Mouse (Mus musculus): Measurements from ENCODE around the gene Prr15. TPM values are rescaled to one million over a fixed set of nuclear protein-coding genes. Genes with fewer than 3 reads are reported as not detected.

Gene Prr15
- polyA plus RNA-seq, 1 experiment from 2014 or later = 1.1 TPM

- no peaks in the 10 kb centered on the region for H3K27me3 ChIP-seq (replicated peaks; ENCODE audit: control insufficient read depth, insufficient read depth, low read length)
- H3K4me3 ChIP-seq (ENCODE audit: low read length) = no peak overlapping the region
- H3K36me3 ChIP-seq (ENCODE audit: control insufficient read depth, insufficient read depth, low read length) = no peaks in the 10 kb centered on the region; the same call in 1 of the 2 replicates
- WGBS = 79% methylated on average over 10 of the region's 10 CpGs
- no peaks in the 10 kb centered on the region for H3K9me3 ChIP-seq (ENCODE audit: control insufficient read depth, low read length)
- no peaks in the 10 kb centered on the region for H3K4me1 ChIP-seq (ENCODE audit: control insufficient read depth, insufficient read depth, low read depth, low read length)
- H3K4me2 ChIP-seq (ENCODE audit: low read length) = no peak overlapping the region
- no peak overlapping the region for H3K27ac ChIP-seq (ENCODE audit: low read depth, low read length)
- H3K9ac ChIP-seq (ENCODE audit: low read depth, low read length) = no peak overlapping the region
- ATAC-seq = no peak
Observed at GRCm38 (mm10) chr6:54289774-54290500, 35.7 kb upstream of the Prr15 start.

- Histone ChIP-seq H3K9ac (ENCODE audit: low read depth, low read length) (no peak overlapping the region), H3K4me1 (ENCODE audit: control insufficient read depth, insufficient read depth, low read depth, low read length) (no peaks in the 10 kb centered on the region), H3K9me3 (ENCODE audit: control insufficient read depth, low read length) (no peaks in the 10 kb centered on the region), H3K36me3 (ENCODE audit: control insufficient read depth, insufficient read depth, low read length) (no peaks in the 10 kb centered on the region; the same call in 1 of the 2 replicates), H3K4me2 (ENCODE audit: low read length) (no peak overlapping the region), H3K27me3 (replicated peaks; ENCODE audit: control insufficient read depth, insufficient read depth, low read length) (no peaks in the 10 kb centered on the region), H3K27ac (ENCODE audit: low read depth, low read length) (no peak overlapping the region), H3K4me3 (ENCODE audit: low read length) (no peak overlapping the region)
- WGBS = 78% methylated on average over 2 of the region's 2 CpGs
- ATAC-seq = no peak
Observed at GRCm38 (mm10) chr6:54297231-54297630, 28.4 kb upstream of the Prr15 start.

- no peak for ATAC-seq
- Histone ChIP-seq H3K36me3 (ENCODE audit: control insufficient read depth, insufficient read depth, low read length) (no peaks in the 10 kb centered on the region), H3K9me3 (ENCODE audit: control insufficient read depth, low read length) (no peaks in the 10 kb centered on the region), H3K4me2 (ENCODE audit: low read length) (no peak overlapping the region), H3K4me1 (ENCODE audit: control insufficient read depth, insufficient read depth, low read depth, low read length) (no peaks in the 10 kb centered on the region), H3K4me3 (ENCODE audit: low read length) (no peak overlapping the region), H3K27ac (ENCODE audit: low read depth, low read length) (no peak overlapping the region), H3K9ac (ENCODE audit: low read depth, low read length) (no peak overlapping the region), H3K27me3 (replicated peaks; ENCODE audit: control insufficient read depth, insufficient read depth, low read length) (no peaks in the 10 kb centered on the region)
- 77% methylated on average over 2 of the region's 2 CpGs for WGBS
Observed at GRCm38 (mm10) chr6:54299417-54299816, 26.2 kb upstream of the Prr15 start.

GRCm38 (mm10) chr6:54305777-54306176, 19.9 kb upstream of the Prr15 start:
- no peak for ATAC-seq
- no peaks in the 10 kb centered on the region for H3K4me1 ChIP-seq (ENCODE audit: control insufficient read depth, insufficient read depth, low read depth, low read length)
- no peak overlapping the region for H3K9ac ChIP-seq (ENCODE audit: low read depth, low read length)

GRCm38 (mm10) chr6:54313071-54313470, 12.6 kb upstream of the Prr15 start:
- Histone ChIP-seq H3K4me1 (ENCODE audit: control insufficient read depth, insufficient read depth, low read depth, low read length) (no peaks in the 10 kb centered on the region), H3K4me3 (ENCODE audit: low read length) (no peak overlapping the region), H3K9me3 (ENCODE audit: control insufficient read depth, low read length) (no peaks in the 10 kb centered on the region), H3K27ac (ENCODE audit: low read depth, low read length) (no peak overlapping the region), H3K27me3 (replicated peaks; ENCODE audit: control insufficient read depth, insufficient read depth, low read length) (no peaks in the 10 kb centered on the region), H3K9ac (ENCODE audit: low read depth, low read length) (no peak overlapping the region), H3K36me3 (ENCODE audit: control insufficient read depth, insufficient read depth, low read length) (no peaks in the 10 kb centered on the region), H3K4me2 (ENCODE audit: low read length) (no peak overlapping the region)
- no peak for ATAC-seq
- 92% methylated on average over 2 of the region's 2 CpGs for WGBS

More at GRCm38 (mm10) chr6:54305777-54306176, 19.9 kb upstream of the Prr15 start:
- no peaks in the 10 kb centered on the region for H3K9me3 ChIP-seq (ENCODE audit: control insufficient read depth, low read length)
- 100% methylated on average over 1 of the region's 1 CpGs for WGBS
- no peak overlapping the region for H3K4me3 ChIP-seq (ENCODE audit: low read length)
- no peaks in the 10 kb centered on the region for H3K27me3 ChIP-seq (replicated peaks; ENCODE audit: control insufficient read depth, insufficient read depth, low read length)
- no peak overlapping the region for H3K27ac ChIP-seq (ENCODE audit: low read depth, low read length)
- H3K36me3 ChIP-seq (ENCODE audit: control insufficient read depth, insufficient read depth, low read length) = no peaks in the 10 kb centered on the region
- no peak overlapping the region for H3K4me2 ChIP-seq (ENCODE audit: low read length)

GRCm38 (mm10) chr6:54318618-54319017, 7.0 kb upstream of the Prr15 start:
- no peaks in the 10 kb centered on the region for H3K36me3 ChIP-seq (ENCODE audit: control insufficient read depth, insufficient read depth, low read length)
- no peak for ATAC-seq
- H3K4me1 ChIP-seq (ENCODE audit: control insufficient read depth, insufficient read depth, low read depth, low read length) = no peaks in the 10 kb centered on the region
- no peaks in the 10 kb centered on the region for H3K27me3 ChIP-seq (replicated peaks; ENCODE audit: control insufficient read depth, insufficient read depth, low read length)
- H3K4me3 ChIP-seq (ENCODE audit: low read length) = no peak overlapping the region
- H3K9me3 ChIP-seq (ENCODE audit: control insufficient read depth, low read length) = no peaks in the 10 kb centered on the region
- no peak overlapping the region for H3K9ac ChIP-seq (ENCODE audit: low read depth, low read length)
- WGBS = 84% methylated on average over 9 of the region's 9 CpGs
- no peak overlapping the region for H3K27ac ChIP-seq (ENCODE audit: low read depth, low read length)
- H3K4me2 ChIP-seq (ENCODE audit: low read length) = no peak overlapping the region

GRCm38 (mm10) chr6:54319198-54319597, 6.4 kb upstream of the Prr15 start:
- Histone ChIP-seq H3K4me1 (ENCODE audit: control insufficient read depth, insufficient read depth, low read depth, low read length) (no peaks in the 10 kb centered on the region), H3K27me3 (replicated peaks; ENCODE audit: control insufficient read depth, insufficient read depth, low read length) (peaks cover 3% of the 10 kb centered on the region; the same call in 1 of the 2 replicates), H3K4me3 (ENCODE audit: low read length) (no peak overlapping the region), H3K4me2 (ENCODE audit: low read length) (no peak overlapping the region), H3K36me3 (ENCODE audit: control insufficient read depth, insufficient read depth, low read length) (no peaks in the 10 kb centered on the region), H3K9me3 (ENCODE audit: control insufficient read depth, low read length) (no peaks in the 10 kb centered on the region), H3K27ac (ENCODE audit: low read depth, low read length) (no peak overlapping the region), H3K9ac (ENCODE audit: low read depth, low read length) (no peak overlapping the region)
- WGBS = 79% methylated on average over 3 of the region's 3 CpGs
- no peak for ATAC-seq

GRCm38 (mm10) chr6:54320236-54320635, 5.4 kb upstream of the Prr15 start:
- no peaks in the 10 kb centered on the region for H3K36me3 ChIP-seq (ENCODE audit: control insufficient read depth, insufficient read depth, low read length)
- no peak for ATAC-seq
- no peak overlapping the region for H3K4me2 ChIP-seq (ENCODE audit: low read length)
- no peak overlapping the region for H3K27ac ChIP-seq (ENCODE audit: low read depth, low read length)
- H3K9ac ChIP-seq (ENCODE audit: low read depth, low read length) = no peak overlapping the region
- no peaks in the 10 kb centered on the region for H3K4me1 ChIP-seq (ENCODE audit: control insufficient read depth, insufficient read depth, low read depth, low read length)
- peaks cover 7% of the 10 kb centered on the region for H3K27me3 ChIP-seq (replicated peaks; ENCODE audit: control insufficient read depth, insufficient read depth, low read length)
- H3K4me3 ChIP-seq (ENCODE audit: low read length) = no peak overlapping the region
- WGBS = 82% methylated on average over 1 of the region's 1 CpGs
- no peaks in the 10 kb centered on the region for H3K9me3 ChIP-seq (ENCODE audit: control insufficient read depth, low read length)

GRCm38 (mm10) chr6:54326671-54327625, 1.3 kb downstream of the Prr15 start:
- H3K9ac ChIP-seq (ENCODE audit: low read depth, low read length) = peak overlapping the region; percentile 36
- peak overlapping the region; percentile 49 for H3K4me3 ChIP-seq (ENCODE audit: low read length)
- peak; percentile 93 for ATAC-seq
- peaks cover 11% of the 10 kb centered on the region for H3K4me1 ChIP-seq (ENCODE audit: control insufficient read depth, insufficient read depth, low read depth, low read length)
- under 1% methylated on average over 53 of the region's 53 CpGs for WGBS
- H3K36me3 ChIP-seq (ENCODE audit: control insufficient read depth, insufficient read depth, low read length) = no peaks in the 10 kb centered on the region
- H3K4me2 ChIP-seq (ENCODE audit: low read length) = peak overlapping the region; percentile 98
- H3K27me3 ChIP-seq (replicated peaks; ENCODE audit: control insufficient read depth, insufficient read depth, low read length) = peaks cover 20% of the 10 kb centered on the region
- H3K27ac ChIP-seq (ENCODE audit: low read depth, low read length) = no peak overlapping the region
- no peaks in the 10 kb centered on the region for H3K9me3 ChIP-seq (ENCODE audit: control insufficient read depth, low read length)
